In genomic region chr19:10070186-10070980, GRCm38 (mm10) we compare ENCODE assay signal across 13 mouse cellular contexts. TPM values are rescaled to one million over a fixed set of nuclear protein-coding genes. Genes with fewer than 3 reads are reported as not detected.
DNase-seq lines count a peak whose midpoint lies in the region; ATAC-seq and TF ChIP-seq lines count a peak whose summit lies in the region.
"Had no signal": no experiment of that assay in that cellular context is flagged by ENCODE, and none has a peak within 500 bp of the region (broad histone marks: within the 10 kb centered on the region; RNA-seq: fewer than 3 reads in every experiment).

No protein-coding gene starts in this region.

- H3K36me3 ChIP-seq in forebrain, embryonic 13.5 days (ENCODE audit: poor library complexity, severe bottlenecking) = peaks cover 99% of the 10 kb centered on the region
- H3K36me3 ChIP-seq in forebrain, embryonic 12.5 days (replicated peaks) = peaks cover 100% of the 10 kb centered on the region
- peaks cover 56% of the 10 kb centered on the region for H3K36me3 ChIP-seq in midbrain, embryonic 16.5 days (ENCODE audit: control insufficient read depth, insufficient read depth, low read length)

- 95% methylated on average over 8 of the region's 8 CpGs for WGBS in forebrain, embryonic 13.5 days
- 96% methylated on average over 8 of the region's 8 CpGs for WGBS in forebrain, embryonic 12.5 days
- 95% methylated on average over 8 of the region's 8 CpGs for WGBS in midbrain, embryonic 16.5 days

- H3K4me3 ChIP-seq in forebrain, embryonic 13.5 days = no peak overlapping the region
- H3K4me3 ChIP-seq in forebrain, embryonic 12.5 days (replicated peaks) = no peak overlapping the region
- no peak overlapping the region for H3K4me3 ChIP-seq in layer of hippocampus, adult 2 months
- H3K4me3 ChIP-seq in midbrain, embryonic 16.5 days (ENCODE audit: low read depth, low read length) = no peak overlapping the region
- H3K4me3 ChIP-seq: stomach, embryonic 15.5 days had no signal

- no peaks in the 10 kb centered on the region for H3K27me3 ChIP-seq in forebrain, embryonic 13.5 days
- H3K27me3 ChIP-seq in forebrain, embryonic 12.5 days = no peaks in the 10 kb centered on the region
- H3K27me3 ChIP-seq in midbrain, embryonic 16.5 days (ENCODE audit: control insufficient read depth, insufficient read depth, low read depth, low read length) = no peaks in the 10 kb centered on the region
- H3K27me3 ChIP-seq: stomach, embryonic 15.5 days had no signal

- H3K4me2 ChIP-seq in forebrain, embryonic 13.5 days = no peak overlapping the region
- no peak overlapping the region for H3K4me2 ChIP-seq in forebrain, embryonic 12.5 days
- H3K4me2 ChIP-seq in midbrain, embryonic 16.5 days (ENCODE audit: low read length) = no peak overlapping the region
- H3K4me2 ChIP-seq: stomach, embryonic 15.5 days had no signal

- DNase-seq in layer of hippocampus, adult 2 months (ENCODE audit: low spot score in 2 of 2) = no peak
- no peak for DNase-seq in layer of hippocampus, adult 9-11 months
- peak; percentile 76 to 78 for DNase-seq in kidney, postnatal 36 days
- DNase-seq in thymus, postnatal 36 days = peak; percentile 41 to 42
- DNase-seq: cerebellum, adult 11-12 months; gastrocnemius, postnatal 14 days; lung, adult 2 months; right cerebral cortex, postnatal 4 days had no signal

- H3K9me3 ChIP-seq in forebrain, embryonic 13.5 days (replicated peaks) = no peaks in the 10 kb centered on the region
- no peaks in the 10 kb centered on the region for H3K9me3 ChIP-seq in forebrain, embryonic 12.5 days
- H3K9me3 ChIP-seq in midbrain, embryonic 16.5 days (replicated peaks; ENCODE audit: control insufficient read depth, low read length, poor library complexity, severe bottlenecking) = no peaks in the 10 kb centered on the region
- H3K9me3 ChIP-seq: stomach, embryonic 15.5 days had no signal

- ATAC-seq in forebrain, embryonic 13.5 days = no peak
- ATAC-seq in forebrain, embryonic 12.5 days (ENCODE audit: low FRiP score) = no peak
- no peak for ATAC-seq in midbrain, embryonic 16.5 days
- no peak for ATAC-seq in activated CD4-positive, CD25-positive, alpha-beta regulatory T cell, adult 4 months

- H3K4me1 ChIP-seq in forebrain, embryonic 13.5 days = peaks cover 28% of the 10 kb centered on the region
- peaks cover 9% of the 10 kb centered on the region; the same call in 1 of the 2 replicates for H3K4me1 ChIP-seq in forebrain, embryonic 12.5 days
- H3K4me1 ChIP-seq in midbrain, embryonic 16.5 days (ENCODE audit: control insufficient read depth, insufficient read depth, low read length) = no peaks in the 10 kb centered on the region
- H3K4me1 ChIP-seq: stomach, embryonic 15.5 days had no signal

- H3K27ac ChIP-seq in forebrain, embryonic 13.5 days = 0 out of 2 replicates have a peak overlapping the region, but pooled peaks have one; percentile 31
- no peak overlapping the region for H3K27ac ChIP-seq in forebrain, embryonic 12.5 days
- H3K27ac ChIP-seq in layer of hippocampus, adult 2 months = peak overlapping the region; percentile 69
- H3K27ac ChIP-seq in midbrain, embryonic 16.5 days (ENCODE audit: low read length) = no peak overlapping the region
- H3K27ac ChIP-seq: stomach, embryonic 15.5 days had no signal

- TF ChIP-seq CTCF in layer of hippocampus, adult 2 months (conservative IDR thresholded peaks at IDR 0.05) = no peak

- no peak overlapping the region for H3K9ac ChIP-seq in forebrain, embryonic 13.5 days
- H3K9ac ChIP-seq in forebrain, embryonic 12.5 days = no peak overlapping the region
- H3K9ac ChIP-seq in midbrain, embryonic 16.5 days (ENCODE audit: low read depth, low read length) = no peak overlapping the region
- H3K9ac ChIP-seq: stomach, embryonic 15.5 days had no signal

RNA-seq across cellular contexts. Expression of gene Fads3, which starts 29.0 kb away (rescaled TPM):
- 5.8 TPM in 2 replicates for polyA plus RNA-seq in forebrain, embryonic 13.5 days (2015; fragmentation: Nextera tagmentation; extraction: Ambion mirVana)
- polyA plus RNA-seq in forebrain, embryonic 12.5 days (2016; fragmentation: Nextera tagmentation; extraction: Ambion mirVana) = 5.6 and 7.4 TPM in 2 replicates
- total RNA-seq in layer of hippocampus, adult 2 months (2021) = 10 to 100 TPM; 25.0 to 25.6 TPM
- 31.6 and 38.2 TPM in 2 replicates for polyA plus RNA-seq in midbrain, embryonic 16.5 days (2015; fragmentation: Nextera tagmentation; extraction: Ambion mirVana)
- not detected for polyA plus RNA-seq in activated CD4-positive, CD25-positive, alpha-beta regulatory T cell, adult 4 months (2017; shearing (Covaris generic))

RNA-seq across cellular contexts. Expression of gene Fads2, which starts 31.2 kb away (rescaled TPM):
- 134 and 154 TPM in 2 replicates for polyA plus RNA-seq in forebrain, embryonic 13.5 days (2015; fragmentation: Nextera tagmentation; extraction: Ambion mirVana)
- 184 and 187 TPM in 2 replicates for polyA plus RNA-seq in forebrain, embryonic 12.5 days (2016; fragmentation: Nextera tagmentation; extraction: Ambion mirVana)
- total RNA-seq in layer of hippocampus, adult 2 months (2021) = 100 to 1,000 TPM; 147 to 152 TPM
- polyA plus RNA-seq in midbrain, embryonic 16.5 days (2015; fragmentation: Nextera tagmentation; extraction: Ambion mirVana) = 215 and 256 TPM in 2 replicates
- under 1 TPM; 0.19 to 0.29 TPM for polyA plus RNA-seq in activated CD4-positive, CD25-positive, alpha-beta regulatory T cell, adult 4 months (2017; shearing (Covaris generic))

Comparison
In these comparisons a context has a peak if more than half of its experiments do, and no peak if none do; other contexts are left out.
1. H3K27ac ChIP-seq: peak in forebrain, embryonic 13.5 days (single experiment) and layer of hippocampus, adult 2 months (single experiment); none in forebrain, embryonic 12.5 days (single experiment) and midbrain, embryonic 16.5 days (single experiment).
2. DNase-seq: peak in kidney, postnatal 36 days (2 of 2) and thymus, postnatal 36 days (2 of 2); none in layer of hippocampus, adult 2 months (0 of 2) and layer of hippocampus, adult 9-11 months (single experiment).
3. RNA of gene Fads2, which starts 31.2 kb away (polyA plus RNA-seq): 215 to 256 TPM in midbrain, embryonic 16.5 days, 184 to 187 TPM in forebrain, embryonic 12.5 days and 134 to 154 TPM in forebrain, embryonic 13.5 days; 0.19 to 0.29 TPM in activated CD4-positive, CD25-positive, alpha-beta regulatory T cell, adult 4 months; every median in the first group is over 100 times any median in the second.